Mouse (Mus musculus) thymus, adult 2 months (tissue): ENCODE measurements around the gene Atp7b. TPM values are rescaled to one million over a fixed set of nuclear protein-coding genes. Genes with fewer than 3 reads are reported as not detected.

ENCODE experiments used
- DNase-seq: peaks from one replicate; pipeline ENCODE4 v3.0.0; 2021
- H3K27ac ChIP-seq: fragments of 200-500 bp; 2 replicates; pipeline ENCODE4 v1.5.1; 2012; ENCODE audit warnings: low read length, control low read depth; ENCODE audit not compliant: control insufficient read depth, insufficient read depth
- H3K27me3 ChIP-seq: fragments of 200-500 bp; 2 replicates; pipeline ENCODE4 v1.6.1; 2012; ENCODE audit warnings: mild to moderate bottlenecking, low read length, moderate library complexity, mixed read lengths; ENCODE audit not compliant: control insufficient read depth, insufficient read depth
- H3K36me3 ChIP-seq: fragments of 200-500 bp; 2 replicates; pipeline ENCODE4 v1.6.1; 2012; ENCODE audit warnings: mild to moderate bottlenecking, low read length, moderate library complexity; ENCODE audit not compliant: control insufficient read depth, insufficient read depth
- H3K4me1 ChIP-seq: fragments of 200-500 bp; replicated peaks from 2 replicates; pipeline ENCODE4 v1.6.1; 2012; ENCODE audit warnings: low read length; ENCODE audit not compliant: control insufficient read depth, insufficient read depth
- H3K4me3 ChIP-seq: fragments of 200-500 bp; 2 replicates; pipeline ENCODE4 v1.5.1; 2012; ENCODE audit warnings: mild to moderate bottlenecking, low read length, control low read depth, moderate library complexity; ENCODE audit not compliant: control insufficient read depth, insufficient read depth
- CTCF ChIP-seq: fragments of 200-500 bp; IDR thresholded peaks from 2 replicates; pipeline ENCODE4 v1.5.1; 2012; ENCODE audit warnings: mild to moderate bottlenecking, control low read depth, low read length, moderate library complexity, borderline replicate concordance; ENCODE audit not compliant: control insufficient read depth, poor library complexity, insufficient read depth; ENCODE audit errors: extremely low read depth
- POLR2A ChIP-seq: fragments of 200-500 bp; IDR thresholded peaks from 2 replicates; pipeline ENCODE4 v1.6.1; 2012; ENCODE audit warnings: mild to moderate bottlenecking, low read length, control low read depth, moderate library complexity; ENCODE audit not compliant: control insufficient read depth, poor library complexity, insufficient read depth; ENCODE audit errors: extremely low read depth
- WGBS: fragments of 180-500 bp; shearing (Covaris S2); methylation state at CpG from one replicate; pipeline ENCODE4 v1.1.7; 2018; 5-methylcytosine and 5-hydroxymethylcytosine counted together
- polyA plus RNA-seq: library from polyadenylated mRNA; depleted of rRNA; stranded (reverse); fragments of >200 nt; gene quantifications from 2 replicates; pipeline ENCODE4 v1.2.3, GENCODE M21; 2012

Atp7b gene
- polyA plus RNA-seq, 1 experiment = 1.8 TPM

DNA sequence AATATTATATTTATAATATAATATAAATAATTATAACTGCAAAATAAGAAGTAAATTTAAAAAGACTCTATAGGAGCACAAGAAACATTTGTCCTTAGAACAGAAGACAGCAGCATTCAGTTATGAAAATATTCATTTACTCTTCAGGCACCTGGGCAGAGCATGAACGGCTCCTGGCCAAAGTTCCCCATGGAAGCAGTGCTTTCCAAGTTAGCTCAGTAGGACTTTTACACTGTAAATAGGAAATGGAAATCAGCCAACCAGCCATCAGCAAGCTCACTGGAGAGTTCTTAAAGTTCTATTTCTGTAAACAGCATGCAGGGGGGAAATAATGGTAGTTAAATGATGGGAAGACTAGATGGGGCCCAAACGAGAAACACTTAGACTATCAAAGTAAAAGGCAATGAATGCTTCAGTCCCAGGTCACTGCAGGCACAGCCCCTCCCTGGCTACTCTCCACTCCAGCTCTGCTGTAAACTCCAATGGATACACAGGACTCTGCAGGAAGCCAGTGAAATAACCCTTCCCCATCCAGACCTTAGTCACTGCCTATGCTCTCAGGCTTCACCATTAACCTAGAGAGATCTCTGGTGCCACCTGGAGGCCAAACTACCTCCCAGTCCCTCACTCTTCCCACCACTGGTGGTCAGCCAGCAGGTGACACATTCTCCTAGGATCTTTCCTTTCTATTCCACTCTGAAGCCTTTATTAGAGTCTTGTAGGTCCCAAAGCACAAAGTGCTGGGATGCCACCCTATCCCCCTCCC is 12.2 kb downstream of the Atp7b start:
- 67% methylated on average over 2 of the region's 2 CpGs for WGBS
- Histone ChIP-seq H3K27me3 (no peaks in the 10 kb centered on the region), H3K4me3 (no peak overlapping the region), H3K27ac (no peak overlapping the region), H3K4me1 (no peaks in the 10 kb centered on the region), H3K36me3 (no peaks in the 10 kb centered on the region)
- TF ChIP-seq CTCF (no peak), POLR2A (no peak)
- DNase-seq = peak; percentile 56

- no peak for DNase-seq
- WGBS = 86% methylated on average over 12 of the region's 12 CpGs
- H3K27ac ChIP-seq = no peak overlapping the region
- no peaks in the 10 kb centered on the region for H3K4me1 ChIP-seq
- H3K36me3 ChIP-seq = no peaks in the 10 kb centered on the region
- no peak for TF ChIP-seq CTCF
- no peak for TF ChIP-seq POLR2A
- H3K4me3 ChIP-seq = no peak overlapping the region
- H3K27me3 ChIP-seq = no peaks in the 10 kb centered on the region; the same call in 1 of the 2 replicates
These were observed 16.4 kb downstream of the Atp7b start for GRCm38 (mm10) chr8:22043706-22044105.

GRCm38 (mm10) chr8:22042515-22042914 is 17.6 kb downstream of the Atp7b start:
- TF ChIP-seq CTCF = no peak
- TF ChIP-seq POLR2A = no peak
- H3K4me3 ChIP-seq = no peak overlapping the region

GRCm38 (mm10) chr8:22040153-22040509 is 20.0 kb downstream of the Atp7b start:
- WGBS = 70% methylated on average over 6 of the region's 6 CpGs
- H3K27ac ChIP-seq = no peak overlapping the region

More at GRCm38 (mm10) chr8:22042515-22042914, 17.6 kb downstream of the Atp7b start:
- H3K36me3 ChIP-seq = no peaks in the 10 kb centered on the region
- no peaks in the 10 kb centered on the region for H3K4me1 ChIP-seq
- no peaks in the 10 kb centered on the region; the same call in 1 of the 2 replicates for H3K27me3 ChIP-seq
- H3K27ac ChIP-seq = no peak overlapping the region
- WGBS = 89% methylated on average over 3 of the region's 3 CpGs
- DNase-seq = no peak

DNA sequence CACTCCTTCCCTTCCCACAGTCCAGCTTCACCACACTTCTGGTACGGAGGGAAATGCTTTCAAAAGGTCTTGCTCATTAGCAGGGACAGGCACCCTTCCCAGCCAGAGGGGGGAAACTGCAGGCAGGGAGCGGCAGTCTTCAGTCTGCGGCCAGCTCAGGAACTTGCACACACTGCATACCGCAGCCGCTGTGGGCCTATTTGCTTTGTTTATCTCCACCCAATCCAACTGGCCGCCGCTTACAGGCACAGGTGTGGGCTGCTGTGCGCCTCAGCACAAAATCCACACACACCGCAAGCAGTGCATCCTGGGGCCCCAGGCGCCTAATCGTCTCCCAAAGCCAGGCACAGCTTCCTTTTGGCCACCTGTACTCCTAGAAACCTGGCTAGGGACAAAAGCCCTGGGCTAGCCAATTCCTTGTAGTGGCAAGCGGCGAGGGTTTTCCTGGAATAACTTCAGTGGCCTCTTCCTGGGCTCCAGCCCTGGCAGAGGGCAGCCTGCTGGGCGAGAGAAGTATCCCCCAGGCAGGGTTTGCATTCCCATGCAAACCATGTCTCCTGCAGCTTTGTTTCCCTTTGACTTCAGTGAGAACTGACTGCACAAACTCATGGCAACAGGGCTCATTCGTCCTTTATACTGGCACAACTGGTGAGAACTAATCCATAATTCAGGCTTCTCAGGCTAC is 20.5 kb downstream of the Atp7b start:
- H3K27ac ChIP-seq = no peak overlapping the region
- TF ChIP-seq CTCF = no peak
- no peak for DNase-seq
- no peaks in the 10 kb centered on the region for H3K36me3 ChIP-seq
- no peak overlapping the region for H3K4me3 ChIP-seq
- no peaks in the 10 kb centered on the region for H3K4me1 ChIP-seq
- no peaks in the 10 kb centered on the region; the same call in 1 of the 2 replicates for H3K27me3 ChIP-seq
- 27% methylated on average over 15 of the region's 15 CpGs for WGBS

More at GRCm38 (mm10) chr8:22040153-22040509, 20.0 kb downstream of the Atp7b start:
- Histone ChIP-seq H3K27me3 (no peaks in the 10 kb centered on the region; the same call in 1 of the 2 replicates), H3K4me1 (no peaks in the 10 kb centered on the region), H3K4me3 (no peak overlapping the region), H3K36me3 (no peaks in the 10 kb centered on the region)
- no peak for TF ChIP-seq POLR2A
- TF ChIP-seq CTCF = no peak
- DNase-seq = no peak

DNA sequence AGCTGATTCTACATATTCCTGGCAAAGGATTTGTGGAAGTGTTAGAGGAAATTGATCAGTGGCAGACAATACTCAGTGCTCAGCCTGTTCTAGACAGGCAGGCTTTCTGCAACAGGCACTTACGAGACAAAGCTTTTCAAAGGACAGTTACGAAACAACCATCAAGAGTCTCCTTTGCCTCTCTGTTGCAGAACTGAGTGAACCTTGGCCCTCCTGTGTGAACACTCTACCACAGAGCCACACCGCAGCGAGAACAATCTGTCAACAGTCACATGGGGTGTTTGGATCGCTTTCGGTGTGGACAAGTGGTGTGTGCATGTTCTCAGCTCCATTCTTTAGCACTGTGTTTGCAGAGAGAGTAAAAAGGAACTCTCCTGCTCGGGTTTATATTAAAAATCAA is 23.1 kb downstream of the Atp7b start:
- TF ChIP-seq POLR2A (no peak), CTCF (no peak)

More for the DNA sequence above, 23.1 kb downstream of the Atp7b start:
- DNase-seq = no peak
- Histone ChIP-seq H3K27ac (no peak overlapping the region), H3K4me3 (no peak overlapping the region), H3K27me3 (no peaks in the 10 kb centered on the region; the same call in 1 of the 2 replicates), H3K4me1 (no peaks in the 10 kb centered on the region), H3K36me3 (no peaks in the 10 kb centered on the region)
- 86% methylated on average over 7 of the region's 7 CpGs for WGBS
